Comparison of ENCODE assay signal across 17 mouse cellular contexts in the genomic region with DNA sequence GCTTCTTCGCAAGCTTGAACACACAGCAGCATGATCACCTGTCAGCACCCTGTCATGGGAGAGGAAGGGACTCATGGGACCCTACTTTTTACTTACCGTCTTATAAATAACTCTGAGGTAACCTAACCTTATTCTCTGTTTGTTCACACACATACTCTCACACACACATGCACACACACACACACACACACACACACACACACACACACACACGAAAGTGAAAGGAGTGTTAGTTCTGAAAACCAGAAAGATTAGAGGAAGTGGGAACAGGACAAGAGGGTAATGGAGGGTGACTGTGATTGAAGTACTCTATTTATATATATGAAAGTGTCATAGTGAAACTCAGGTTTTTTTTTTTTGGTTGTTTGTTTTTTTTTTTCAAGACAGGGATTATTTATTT. TPM values are rescaled to one million over a fixed set of nuclear protein-coding genes. Genes with fewer than 3 reads are reported as not detected.
DNase-seq lines count a peak whose midpoint lies in the region; ATAC-seq and TF ChIP-seq lines count a peak whose summit lies in the region.
"Had no signal": no experiment of that assay in that cellular context is flagged by ENCODE, and none has a peak within 500 bp of the region (broad histone marks: within the 10 kb centered on the region; RNA-seq: fewer than 3 reads in every experiment).

No protein-coding gene starts in this region.

- no peak overlapping the region for H3K9ac ChIP-seq in midbrain, embryonic 11.5 days (ENCODE audit: low read length)
- H3K9ac ChIP-seq in forebrain, postnatal 0 days: no peak overlapping the region
- H3K9ac ChIP-seq: hindbrain, embryonic 14.5 days; liver, embryonic 14.5 days; neural tube, embryonic 13.5 days had no signal

- H3K36me3 ChIP-seq in E14TG2a.4 (ENCODE audit: insufficient read depth, low read length): no peaks in the 10 kb centered on the region
- no peaks in the 10 kb centered on the region for H3K36me3 ChIP-seq in midbrain, embryonic 11.5 days (ENCODE audit: control insufficient read depth, insufficient read depth, low read length)
- H3K36me3 ChIP-seq in forebrain, postnatal 0 days (ENCODE audit: insufficient read depth): no peaks in the 10 kb centered on the region
- H3K36me3 ChIP-seq: neural tube, embryonic 13.5 days had no signal

- H3K4me3 ChIP-seq in E14TG2a.4 (replicated peaks; ENCODE audit: low read length): 0 out of 2 replicates have a peak overlapping the region, but pooled peaks have one; percentile 11
- H3K4me3 ChIP-seq in midbrain, embryonic 11.5 days (ENCODE audit: low read depth, low read length): no peak overlapping the region
- H3K4me3 ChIP-seq in forebrain, postnatal 0 days (ENCODE audit: low read depth, low read length): no peak overlapping the region
- H3K4me3 ChIP-seq: neural tube, embryonic 13.5 days had no signal

- DNase-seq in spleen, postnatal 36 days (ENCODE audit: low spot score in 2 of 2): peak; percentile 84 to 90
- no peak for DNase-seq in spleen, postnatal 14 days (ENCODE audit: low spot score in 2 of 2)
- DNase-seq in induced T-regulatory cell, adult 2 months (ENCODE audit: low read depth): peak; percentile 85
- no peak for DNase-seq in midbrain, embryonic 11.5 days (ENCODE audit: low spot score, missing footprints)
- no peak for DNase-seq in forebrain, postnatal 0 days
- DNase-seq in right cerebral cortex, postnatal 36 days (ENCODE audit: low spot score in 2 of 2): no peak
- DNase-seq: cerebellum, adult 11 months; cerebellum, postnatal 36 days; heart, postnatal 14 days; kidney, adult 2 months; lung, postnatal 4 days had no signal

- H3K27me3 ChIP-seq in E14TG2a.4 (ENCODE audit: insufficient read depth, low read length): no peaks in the 10 kb centered on the region
- H3K27me3 ChIP-seq in midbrain, embryonic 11.5 days (ENCODE audit: control insufficient read depth, insufficient read depth, low read length): no peaks in the 10 kb centered on the region
- H3K27me3 ChIP-seq in forebrain, postnatal 0 days (ENCODE audit: insufficient read depth, low read length): no peaks in the 10 kb centered on the region
- H3K27me3 ChIP-seq: neural tube, embryonic 13.5 days had no signal

- WGBS in midbrain, embryonic 11.5 days: 93% methylated on average over 3 of the region's 3 CpGs
- 95% methylated on average over 3 of the region's 3 CpGs for WGBS in forebrain, postnatal 0 days

- H3K9me3 ChIP-seq in E14TG2a.4 (ENCODE audit: low read length): no peaks in the 10 kb centered on the region
- no peaks in the 10 kb centered on the region for H3K9me3 ChIP-seq in midbrain, embryonic 11.5 days (ENCODE audit: control insufficient read depth, low read length)
- H3K9me3 ChIP-seq in forebrain, postnatal 0 days (ENCODE audit: low read length): no peaks in the 10 kb centered on the region
- H3K9me3 ChIP-seq: neural tube, embryonic 13.5 days had no signal

- H3K4me1 ChIP-seq in E14TG2a.4 (replicated peaks; ENCODE audit: low read depth, low read length): peaks cover 92% of the 10 kb centered on the region
- no peaks in the 10 kb centered on the region for H3K4me1 ChIP-seq in midbrain, embryonic 11.5 days (ENCODE audit: control insufficient read depth, insufficient read depth, low read length)
- no peaks in the 10 kb centered on the region for H3K4me1 ChIP-seq in forebrain, postnatal 0 days (ENCODE audit: insufficient read depth)

- no peak for TF ChIP-seq CTCF in E14TG2a.4 (conservative IDR thresholded peaks at IDR 0.05; ENCODE audit: low read length)
- no peak for TF ChIP-seq CTCF in forebrain, postnatal 0 days (IDR thresholded peaks at IDR 0.05; ENCODE audit: low read depth)

- ATAC-seq in midbrain, embryonic 11.5 days (ENCODE audit: low FRiP score): no peak
- no peak for ATAC-seq in forebrain, postnatal 0 days
- ATAC-seq: midbrain, embryonic 16.5 days had no signal

- H3K27ac ChIP-seq in midbrain, embryonic 11.5 days (ENCODE audit: low read depth, low read length): no peak overlapping the region
- H3K27ac ChIP-seq in forebrain, postnatal 0 days (ENCODE audit: low read depth, low read length): no peak overlapping the region
- H3K27ac ChIP-seq: hindbrain, embryonic 14.5 days; liver, embryonic 14.5 days; neural tube, embryonic 13.5 days had no signal

- H3K4me2 ChIP-seq in midbrain, embryonic 11.5 days: no peak overlapping the region
- no peak overlapping the region for H3K4me2 ChIP-seq in forebrain, postnatal 0 days (ENCODE audit: low read depth)
- H3K4me2 ChIP-seq: hindbrain, embryonic 14.5 days; neural tube, embryonic 13.5 days had no signal

RNA-seq across cellular contexts. Expression of a gene that starts 18.1 kb away (rescaled TPM):
- 27.6 and 29.7 TPM in 2 replicates for polyA plus RNA-seq in midbrain, embryonic 11.5 days (2014; fragmentation: Nextera tagmentation; extraction: Ambion mirVana)
- 148 and 149 TPM in 2 replicates for total RNA-seq in forebrain, postnatal 0 days (2014; rRNA removed)
- polyA plus RNA-seq in forebrain, postnatal 0 days (2015; fragmentation: Nextera tagmentation; extraction: Ambion mirVana): 142 and 144 TPM in 2 replicates

RNA-seq across cellular contexts. Expression of a gene that starts 21.5 kb away (rescaled TPM):
- polyA plus RNA-seq in midbrain, embryonic 11.5 days (2014; fragmentation: Nextera tagmentation; extraction: Ambion mirVana): 8.7 and 10.1 TPM in 2 replicates
- total RNA-seq in forebrain, postnatal 0 days (2014; rRNA removed): 3.4 and 4.8 TPM in 2 replicates
- polyA plus RNA-seq in forebrain, postnatal 0 days (2015; fragmentation: Nextera tagmentation; extraction: Ambion mirVana): 2.6 and 3.7 TPM in 2 replicates

RNA-seq across cellular contexts. Expression of a gene that starts 41.9 kb away (rescaled TPM):
- polyA plus RNA-seq in midbrain, embryonic 11.5 days (2014; fragmentation: Nextera tagmentation; extraction: Ambion mirVana): 9.9 TPM in 2 replicates
- 6.0 and 9.4 TPM in 2 replicates for total RNA-seq in forebrain, postnatal 0 days (2014; rRNA removed)
- 8.0 and 9.6 TPM in 2 replicates for polyA plus RNA-seq in forebrain, postnatal 0 days (2015; fragmentation: Nextera tagmentation; extraction: Ambion mirVana)
- total RNA-seq: MEL had no signal

Comparison
In these comparisons a context has a peak if more than half of its experiments do, and no peak if none do; other contexts are left out.
1. DNase-seq: peak in spleen, postnatal 36 days (2 of 2) and induced T-regulatory cell, adult 2 months (single experiment); none in spleen, postnatal 14 days (0 of 2), midbrain, embryonic 11.5 days (single experiment), forebrain, postnatal 0 days (single experiment) and right cerebral cortex, postnatal 36 days (0 of 2).